In genomic region chr7:90019570-90019969, GRCm38 (mm10) we compare ENCODE assay signal across 13 mouse cellular contexts. TPM values are rescaled to one million over a fixed set of nuclear protein-coding genes. Genes with fewer than 3 reads are reported as not detected.
A peak's percentile ranks its signal among the peaks of the same experiment; 100 is the strongest.
DNase-seq lines count a peak whose midpoint lies in the region; ATAC-seq and TF ChIP-seq lines count a peak whose summit lies in the region.
"Had no signal": no experiment of that assay in that cellular context is flagged by ENCODE, and none has a peak within 500 bp of the region (broad histone marks: within the 10 kb centered on the region; RNA-seq: fewer than 3 reads in every experiment).

No protein-coding gene starts in this region.

- ATAC-seq in lung, embryonic 16.5 days (ENCODE audit: low read depth), result 0 out of 2 replicates have a peak, but pooled peaks have one; percentile 35
- peak; percentile 97 for ATAC-seq in stomach, postnatal 0 days (ENCODE audit: low FRiP score, low TSS enrichment)

- no peaks in the 10 kb centered on the region for H3K4me1 ChIP-seq in testis, adult 2 months (ENCODE audit: control insufficient read depth, insufficient read depth, low read length)
- H3K4me1 ChIP-seq in brown adipose tissue, adult 24 weeks (ENCODE audit: control insufficient read depth, insufficient read depth, insufficient read length, low read length), result peaks cover 18% of the 10 kb centered on the region
- H3K4me1 ChIP-seq in lung, embryonic 16.5 days (replicated peaks; ENCODE audit: control insufficient read depth, insufficient read depth, low read length), result peaks cover 11% of the 10 kb centered on the region
- no peaks in the 10 kb centered on the region for H3K4me1 ChIP-seq in stomach, postnatal 0 days (replicated peaks; ENCODE audit: control insufficient read depth, insufficient read depth)
- H3K4me1 ChIP-seq: limb, embryonic 15.5 days had no signal

- DNase-seq in testis, postnatal 14 days (ENCODE audit: low spot score), result no peak
- peak; percentile 48 for DNase-seq in stomach, postnatal 0 days (ENCODE audit: low spot score)
- DNase-seq in ovary, postnatal 10 days (ENCODE audit: low spot score), result no peak
- DNase-seq in Muller cell, postnatal 12 days (ENCODE audit: inconsistent ontology term), result no peak
- DNase-seq in frontal cortex, postnatal 14 days (ENCODE audit: low spot score in 2 of 2), result no peak
- DNase-seq: cerebellum, adult 9-11 months; right cerebral cortex, postnatal 4 days had no signal

- H3K9ac ChIP-seq in lung, embryonic 16.5 days (ENCODE audit: low read length), result no peak overlapping the region
- H3K9ac ChIP-seq in stomach, postnatal 0 days (ENCODE audit: low read length), result no peak overlapping the region
- H3K9ac ChIP-seq: limb, embryonic 15.5 days had no signal

- H3K27ac ChIP-seq in testis, adult 2 months (ENCODE audit: control insufficient read depth, insufficient read depth, low read depth, low read length), result peak overlapping the region; percentile 36; the same call in 1 of the 2 replicates
- H3K27ac ChIP-seq in brown adipose tissue, adult 24 weeks (replicated peaks; ENCODE audit: low read depth, low read length), result peak overlapping the region; percentile 83
- no peak overlapping the region for H3K27ac ChIP-seq in lung, embryonic 16.5 days (ENCODE audit: low read length)
- no peak overlapping the region for H3K27ac ChIP-seq in stomach, postnatal 0 days (replicated peaks)
- H3K27ac ChIP-seq: forebrain, embryonic 10.5 days; limb, embryonic 15.5 days had no signal

- H3K9me3 ChIP-seq in lung, embryonic 16.5 days (ENCODE audit: control insufficient read depth, low read length), result no peaks in the 10 kb centered on the region
- H3K9me3 ChIP-seq in stomach, postnatal 0 days (ENCODE audit: control insufficient read depth, low read length), result no peaks in the 10 kb centered on the region
- H3K9me3 ChIP-seq: forebrain, embryonic 10.5 days; limb, embryonic 15.5 days had no signal

- WGBS in lung, embryonic 16.5 days, result 56% methylated on average over 10 of the region's 10 CpGs
- WGBS in stomach, postnatal 0 days, result 53% methylated on average over 10 of the region's 10 CpGs

- TF ChIP-seq POLR2A in testis, adult 2 months (IDR thresholded peaks at IDR 0.05; ENCODE audit: control insufficient read depth, low read depth, low read length), result no peak

- no peak for TF ChIP-seq EP300 in stomach, postnatal 0 days (optimal IDR thresholded peaks at IDR 0.05)

- H3K4me2 ChIP-seq in lung, embryonic 16.5 days (ENCODE audit: low read depth, low read length), result no peak overlapping the region
- H3K4me2 ChIP-seq in stomach, postnatal 0 days (replicated peaks; ENCODE audit: low read depth), result no peak overlapping the region
- H3K4me2 ChIP-seq: heart, embryonic 11.5 days; limb, embryonic 15.5 days had no signal

- no peak overlapping the region for H3K4me3 ChIP-seq in testis, adult 2 months (ENCODE audit: control insufficient read depth, low read depth, low read length)
- no peak overlapping the region for H3K4me3 ChIP-seq in brown adipose tissue, adult 24 weeks (ENCODE audit: insufficient read depth, low read depth, low read length)
- H3K4me3 ChIP-seq in lung, embryonic 16.5 days (ENCODE audit: low read length), result no peak overlapping the region
- H3K4me3 ChIP-seq in stomach, postnatal 0 days (ENCODE audit: low read depth, low read length), result no peak overlapping the region
- H3K4me3 ChIP-seq: forebrain, embryonic 10.5 days; limb, embryonic 15.5 days had no signal

- no peak for TF ChIP-seq CTCF in testis, adult 2 months (IDR thresholded peaks at IDR 0.05; ENCODE audit: control insufficient read depth, insufficient read depth, insufficient replicate concordance, low read depth, low read length)
- no peak for TF ChIP-seq CTCF in stomach, postnatal 0 days (IDR thresholded peaks at IDR 0.05; ENCODE audit: low read depth)

- H3K36me3 ChIP-seq in testis, adult 2 months (ENCODE audit: control insufficient read depth, insufficient read depth, low read length), result no peaks in the 10 kb centered on the region
- no peaks in the 10 kb centered on the region for H3K36me3 ChIP-seq in lung, embryonic 16.5 days (ENCODE audit: control insufficient read depth, insufficient read depth, low read length)
- no peaks in the 10 kb centered on the region for H3K36me3 ChIP-seq in stomach, postnatal 0 days (ENCODE audit: control insufficient read depth, insufficient read depth, low read length)
- H3K36me3 ChIP-seq: forebrain, embryonic 10.5 days; limb, embryonic 15.5 days had no signal

- no peaks in the 10 kb centered on the region for H3K27me3 ChIP-seq in testis, adult 2 months (ENCODE audit: control insufficient read depth, insufficient read depth, low read length)
- no peaks in the 10 kb centered on the region for H3K27me3 ChIP-seq in lung, embryonic 16.5 days (ENCODE audit: control insufficient read depth, insufficient read depth, low read depth, low read length)
- no peaks in the 10 kb centered on the region for H3K27me3 ChIP-seq in stomach, postnatal 0 days (ENCODE audit: control insufficient read depth, insufficient read depth, low read length)
- H3K27me3 ChIP-seq: limb, embryonic 15.5 days had no signal

RNA-seq across cellular contexts. Expression of gene Eed, which starts 38.8 kb away (rescaled TPM):
- polyA plus RNA-seq in testis, adult 2 months (2012; rRNA removed), result 19.5 and 21.8 TPM in 2 replicates
- 29.0 and 39.6 TPM in 2 replicates for polyA plus RNA-seq in brown adipose tissue, adult 24 weeks (2012; ENCODE audit: insufficient read depth, insufficient read length, missing spikeins)
- polyA plus RNA-seq in lung, embryonic 16.5 days (2015; fragmentation: Nextera tagmentation; extraction: Ambion mirVana), result 65.7 and 67.2 TPM in 2 replicates
- 35.7 and 38.0 TPM in 2 replicates for polyA plus RNA-seq in stomach, postnatal 0 days (2015; fragmentation: Nextera tagmentation; extraction: Ambion mirVana)

Comparison
In these comparisons a context has a peak if more than half of its experiments do, and no peak if none do; other contexts are left out.
1. H3K27ac ChIP-seq: peak in testis, adult 2 months (single experiment) and brown adipose tissue, adult 24 weeks (single experiment); none in lung, embryonic 16.5 days (single experiment) and stomach, postnatal 0 days (single experiment).